Comparison of ENCODE assay signal across 20 mouse cellular contexts in the genomic region with DNA sequence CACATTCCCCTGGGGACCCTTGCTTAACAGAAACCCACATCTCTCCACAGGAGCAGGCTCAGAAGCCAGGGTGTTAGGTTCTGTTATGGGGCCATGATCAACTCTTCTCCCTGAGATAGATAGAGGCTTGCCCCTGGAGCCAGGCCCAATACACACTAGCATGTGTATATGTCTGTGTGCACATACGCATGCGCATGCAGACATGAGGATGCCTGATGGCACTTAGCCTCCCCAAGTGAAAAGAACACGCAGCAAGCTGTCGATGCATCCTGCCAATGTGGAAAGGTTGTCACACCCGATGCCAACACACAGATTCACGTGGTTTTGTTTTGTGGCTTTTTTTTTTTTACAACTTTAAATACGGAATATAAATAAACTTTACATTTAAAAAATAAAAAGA.
"Had no signal": no experiment of that assay in that cellular context is flagged by ENCODE, and none has a peak within 500 bp of the region (broad histone marks: within the 10 kb centered on the region; RNA-seq: fewer than 3 reads in every experiment).

No protein-coding gene starts in this region.

- H3K9ac ChIP-seq: kidney, embryonic 15.5 days; liver, embryonic 14.5 days; liver, postnatal 0 days; lung, embryonic 14.5 days; midbrain, embryonic 12.5 days; midbrain, embryonic 15.5 days; neural tube, embryonic 13.5 days; stomach, embryonic 15.5 days had no signal

- H3K9me3 ChIP-seq: kidney, embryonic 15.5 days; midbrain, embryonic 12.5 days; midbrain, embryonic 15.5 days; neural tube, embryonic 13.5 days; stomach, embryonic 15.5 days had no signal

- H3K27ac ChIP-seq: kidney, embryonic 15.5 days; left cerebral cortex, adult 2 months; liver, embryonic 14.5 days; macrophage; midbrain, embryonic 12.5 days; midbrain, embryonic 15.5 days; neural tube, embryonic 13.5 days; stomach, embryonic 15.5 days had no signal

- H3K36me3 ChIP-seq: midbrain, embryonic 12.5 days; midbrain, embryonic 15.5 days; neural tube, embryonic 13.5 days; stomach, embryonic 15.5 days had no signal

- ATAC-seq: liver, postnatal 0 days; lung, postnatal 0 days; midbrain, embryonic 15.5 days had no signal

- H3K4me3 ChIP-seq: kidney, embryonic 15.5 days; left cerebral cortex, adult 2 months; midbrain, embryonic 12.5 days; midbrain, embryonic 15.5 days; myocyte; neural tube, embryonic 13.5 days; stomach, embryonic 15.5 days had no signal

- H3K4me2 ChIP-seq: kidney, embryonic 15.5 days; lung, embryonic 14.5 days; midbrain, embryonic 12.5 days; midbrain, embryonic 15.5 days; neural tube, embryonic 13.5 days; stomach, embryonic 15.5 days had no signal

- DNase-seq: kidney, adult 11 months; kidney, adult 8-10 months; kidney, postnatal 10 days; kidney, postnatal 36 days; liver, postnatal 0 days; lung, embryonic 14.5 days; retina, postnatal 1 day; right cerebral cortex, postnatal 25 days; spleen, adult 18-20 months; thymus, postnatal 36 days had no signal

- H3K4me1 ChIP-seq: kidney, embryonic 15.5 days; midbrain, embryonic 12.5 days; midbrain, embryonic 15.5 days; neural tube, embryonic 13.5 days; stomach, embryonic 15.5 days had no signal

- H3K27me3 ChIP-seq: kidney, embryonic 15.5 days; midbrain, embryonic 15.5 days; neural tube, embryonic 13.5 days; stomach, embryonic 15.5 days had no signal
